Mouse (Mus musculus) forebrain, embryonic 16.5 days (tissue): ENCODE results near the gene Fuk. TPM values are rescaled to one million over a fixed set of nuclear protein-coding genes. Genes with fewer than 3 reads are reported as not detected.
"Not testable (repeated sequence)": the region's sequence is repeated elsewhere in the genome, so short reads cannot be mapped to it uniquely, and the experiment has no call there.

Experiments
- ATAC-seq: fragments of 200-750 bp; cut with Nextera tagmentation; 2 replicates; pipeline ENCODE4 v1.8.0; 2017; ENCODE audit warnings: mild to moderate bottlenecking, moderate library complexity
- H3K27ac ChIP-seq: fragments of 300-500 bp; sonication (generic); 2 replicates; pipeline ENCODE4 v1.5.1; 2014; ENCODE audit warnings: low read length, control low read depth
- H3K27me3 ChIP-seq: fragments of 300-500 bp; sonication (generic); replicated peaks from 2 replicates; pipeline ENCODE4 v1.6.1; 2014; ENCODE audit warnings: low read length; ENCODE audit not compliant: control insufficient read depth, insufficient read depth
- H3K36me3 ChIP-seq: fragments of 300-500 bp; sonication (generic); 2 replicates; pipeline ENCODE4 v1.6.1; 2014; ENCODE audit not compliant: control insufficient read depth, insufficient read depth
- H3K4me1 ChIP-seq: fragments of 300-500 bp; sonication (generic); replicated peaks from 2 replicates; pipeline ENCODE4 v1.6.1; 2014; ENCODE audit warnings: low read length; ENCODE audit not compliant: control insufficient read depth, insufficient read depth
- H3K4me2 ChIP-seq: fragments of 300-500 bp; sonication (generic); 2 replicates; pipeline ENCODE4 v1.6.1; 2014; ENCODE audit warnings: mild to moderate bottlenecking, low read length, control low read depth
- H3K4me3 ChIP-seq: fragments of 300-500 bp; sonication (generic); replicated peaks from 2 replicates; pipeline ENCODE4 v1.5.1; 2014; ENCODE audit warnings: mild to moderate bottlenecking, low read length, control low read depth
- H3K9ac ChIP-seq: fragments of 300-500 bp; sonication (generic); replicated peaks from 2 replicates; pipeline ENCODE4 v1.6.1; 2014; ENCODE audit warnings: low read depth, low read length, control low read depth
- H3K9me3 ChIP-seq: fragments of 300-500 bp; sonication (generic); 2 replicates; pipeline ENCODE4 v1.6.1; 2016; ENCODE audit warnings: low read length; ENCODE audit not compliant: control insufficient read depth
- WGBS: fragments of 180-500 bp; shearing (Covaris S2); extraction: QIAGEN DNeasy Blood & Tissue Kit; methylation state at CpG from one replicate; pipeline ENCODE4 v1.1.7; 2014; 5-methylcytosine and 5-hydroxymethylcytosine counted together
- polyA plus RNA-seq: library from polyadenylated mRNA; unstranded; fragments of >200 nt; fragmentation: Nextera tagmentation; extraction: Ambion mirVana; gene quantifications from 2 replicates; pipeline ENCODE4 v1.2.1, GENCODE M21; 2015

Fuk gene
- polyA plus RNA-seq, 1 experiment from 2014 or later = 8.4 TPM

DNA sequence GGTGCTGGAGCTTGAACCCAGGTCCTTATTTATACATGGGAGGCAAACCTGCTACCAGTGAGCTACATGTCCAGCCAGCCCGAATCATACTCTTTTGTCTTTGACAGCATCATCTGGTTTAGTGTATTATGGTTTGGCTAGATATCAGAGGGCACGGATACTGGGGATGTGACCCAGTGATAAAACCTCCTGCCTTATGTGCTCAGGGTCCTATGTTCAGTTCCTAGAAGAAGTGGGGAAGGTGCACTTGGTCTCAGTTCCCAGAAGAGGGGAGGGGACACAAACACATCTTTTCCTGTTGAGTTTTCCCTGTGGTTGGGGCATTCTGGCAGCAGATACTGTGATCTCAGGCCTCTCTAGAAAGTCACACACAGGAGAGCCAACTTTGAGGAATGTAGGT is 31.0 kb upstream of the Fuk start:
- H3K4me2 ChIP-seq = no peak overlapping the region
- no peaks in the 10 kb centered on the region for H3K4me1 ChIP-seq
- no peak overlapping the region for H3K27ac ChIP-seq
- H3K9ac ChIP-seq = no peak overlapping the region
- no peaks in the 10 kb centered on the region for H3K9me3 ChIP-seq
- no peak overlapping the region for H3K4me3 ChIP-seq
- no peak for ATAC-seq
- no peaks in the 10 kb centered on the region for H3K36me3 ChIP-seq
- H3K27me3 ChIP-seq = no peaks in the 10 kb centered on the region
- 93% methylated on average over 2 of the region's 2 CpGs for WGBS

DNA sequence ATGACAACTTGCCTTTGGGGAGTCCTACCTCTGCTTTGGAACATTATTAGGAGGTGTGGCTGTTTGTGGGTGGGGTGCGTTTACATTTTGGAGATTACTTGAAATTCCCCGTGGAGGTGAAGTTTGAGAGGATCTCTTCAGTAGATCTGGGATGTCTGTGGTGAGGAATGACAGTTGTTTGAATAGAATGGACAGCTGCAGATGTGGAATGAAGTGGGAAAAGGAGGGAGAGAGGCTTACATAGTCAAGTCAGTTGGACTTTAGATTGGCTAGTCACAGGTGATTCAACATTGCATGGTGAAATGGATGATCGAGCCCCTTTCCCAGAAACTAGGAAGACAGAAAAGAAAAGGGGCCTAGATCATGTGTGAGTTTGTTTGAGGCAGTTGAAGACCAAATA is 30.2 kb upstream of the Fuk start:
- no peak for ATAC-seq
- Histone ChIP-seq H3K4me1 (no peaks in the 10 kb centered on the region), H3K27ac (no peak overlapping the region), H3K9me3 (no peaks in the 10 kb centered on the region), H3K4me3 (no peak overlapping the region), H3K27me3 (no peaks in the 10 kb centered on the region), H3K9ac (no peak overlapping the region), H3K4me2 (no peak overlapping the region), H3K36me3 (no peaks in the 10 kb centered on the region)
- WGBS = 90% methylated on average over 3 of the region's 3 CpGs

DNA sequence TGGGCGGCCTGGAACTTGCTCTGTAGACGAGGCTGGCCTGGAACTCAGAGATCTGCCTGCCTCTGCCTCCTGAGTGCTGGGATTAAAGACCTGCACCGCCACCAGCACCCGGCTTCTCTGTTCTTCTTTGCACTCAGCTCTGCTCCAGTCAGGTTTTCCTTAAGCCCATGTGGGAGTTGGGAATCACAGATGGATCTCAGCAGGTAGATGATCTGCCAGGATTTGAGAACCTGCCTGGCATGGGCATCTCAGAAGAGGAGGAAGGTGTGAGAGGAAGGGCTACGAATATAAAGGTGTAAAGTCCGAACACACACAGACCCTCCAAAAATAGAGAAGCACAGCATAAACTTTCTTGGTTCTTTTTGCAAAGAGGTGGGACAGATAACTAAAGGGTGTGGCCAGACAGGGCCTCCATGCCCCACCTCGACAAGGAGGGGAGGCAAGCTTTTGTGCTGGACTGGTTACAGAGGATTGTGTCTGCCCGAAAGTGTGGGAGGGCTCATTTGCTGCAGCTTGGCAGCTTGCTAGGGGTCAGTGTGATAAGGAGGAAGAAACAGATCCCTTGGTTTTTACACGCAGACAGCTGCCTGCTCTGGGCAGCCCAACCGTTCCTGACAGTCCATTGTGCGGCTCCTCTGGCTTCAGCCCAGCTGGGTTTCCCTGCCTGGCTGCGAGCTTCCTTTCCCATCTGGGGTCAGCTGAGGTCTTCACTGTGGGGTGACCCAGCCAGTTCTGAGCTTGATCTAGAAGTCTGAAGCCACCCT is 29.1 kb upstream of the Fuk start:
- no peak for ATAC-seq
- WGBS = 72% methylated on average over 12 of the region's 12 CpGs
- H3K4me1 ChIP-seq = peaks cover 7% of the 10 kb centered on the region
- no peaks in the 10 kb centered on the region for H3K9me3 ChIP-seq
- H3K27me3 ChIP-seq = no peaks in the 10 kb centered on the region
- no peak overlapping the region for H3K4me3 ChIP-seq
- no peak overlapping the region for H3K9ac ChIP-seq
- no peak overlapping the region for H3K27ac ChIP-seq
- H3K36me3 ChIP-seq = no peaks in the 10 kb centered on the region
- no peak overlapping the region for H3K4me2 ChIP-seq

DNA sequence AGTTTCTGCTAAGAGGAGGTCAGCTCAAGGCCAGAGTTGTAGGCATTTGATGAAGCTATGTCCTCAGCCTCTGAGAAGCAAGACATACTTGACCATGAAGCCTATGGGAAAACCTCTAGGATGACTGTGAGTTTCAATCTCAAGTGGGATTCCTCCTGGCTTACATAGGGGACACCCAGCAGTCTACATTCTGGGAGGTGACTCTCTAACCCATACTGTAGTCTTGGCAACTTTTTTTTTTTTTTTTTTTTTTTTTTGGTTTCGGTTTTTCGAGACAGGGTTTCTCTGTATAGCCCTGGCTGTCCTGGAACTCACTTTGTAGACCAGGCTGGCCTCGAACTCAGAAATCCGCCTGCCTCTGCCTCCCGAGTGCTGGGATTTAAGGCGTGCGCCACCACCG is 27.4 kb upstream of the Fuk start:
- 97% methylated on average over 6 of the region's 8 CpGs for WGBS
- not testable (repeated sequence) for H3K9me3 ChIP-seq, H3K36me3 ChIP-seq

DNA sequence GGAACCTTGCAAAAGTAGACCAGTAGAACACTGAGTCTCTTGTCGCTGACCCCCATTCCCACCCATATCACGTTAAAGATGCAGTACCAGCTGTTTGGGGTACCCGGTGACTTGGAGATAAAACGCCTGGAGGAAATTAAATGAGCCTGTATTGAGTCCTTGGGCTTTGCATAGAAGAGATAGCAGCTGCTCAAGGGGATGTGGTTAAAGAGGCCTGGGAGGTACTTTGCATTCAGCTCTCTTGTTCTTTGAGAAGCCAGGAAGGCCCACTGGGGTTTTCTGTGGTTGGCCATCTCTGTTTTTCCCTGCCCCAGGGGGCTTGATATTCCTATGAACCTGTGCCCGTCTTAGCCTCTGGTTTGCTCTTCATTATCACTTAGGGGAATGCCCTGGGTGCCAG is 26.8 kb upstream of the Fuk start:
- no peaks in the 10 kb centered on the region for H3K27me3 ChIP-seq
- ATAC-seq = no peak
- peaks cover 11% of the 10 kb centered on the region for H3K4me1 ChIP-seq
- H3K4me2 ChIP-seq = no peak overlapping the region
- H3K36me3 ChIP-seq = no peaks in the 10 kb centered on the region
- H3K9me3 ChIP-seq = no peaks in the 10 kb centered on the region
- H3K27ac ChIP-seq = no peak overlapping the region
- no peak overlapping the region for H3K9ac ChIP-seq
- no peak overlapping the region for H3K4me3 ChIP-seq
- 71% methylated on average over 5 of the region's 5 CpGs for WGBS

More for the DNA sequence above, 27.4 kb upstream of the Fuk start:
- not testable (repeated sequence) for H3K4me2 ChIP-seq, H3K27me3 ChIP-seq, H3K9ac ChIP-seq, H3K4me3 ChIP-seq, ATAC-seq, H3K27ac ChIP-seq
- H3K4me1 ChIP-seq = peaks cover 11% of the 10 kb centered on the region

DNA sequence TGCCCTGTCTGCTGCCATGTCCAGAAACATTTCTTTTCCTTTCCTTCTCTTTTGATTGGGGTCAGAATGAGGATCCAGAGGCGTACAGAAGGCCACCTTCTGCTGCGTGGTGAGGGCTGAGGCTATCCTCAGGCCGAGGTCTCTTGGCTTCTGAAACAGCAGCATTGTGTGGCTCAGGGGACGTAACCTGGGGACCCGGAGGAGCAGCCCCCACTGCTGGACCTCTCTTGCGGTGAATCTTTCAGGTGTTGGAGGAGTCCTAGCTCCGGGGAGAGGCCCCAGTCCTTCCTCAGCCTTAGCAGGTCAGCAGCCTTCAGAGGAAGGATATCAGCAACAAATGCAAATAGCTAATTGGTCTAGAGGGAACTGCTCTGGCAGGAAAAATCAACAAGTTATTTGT is 26.1 kb upstream of the Fuk start:
- no peak for ATAC-seq
- Histone ChIP-seq H3K27me3 (no peaks in the 10 kb centered on the region), H3K4me2 (no peak overlapping the region), H3K27ac (no peak overlapping the region), H3K9ac (no peak overlapping the region), H3K36me3 (no peaks in the 10 kb centered on the region), H3K4me1 (peaks cover 11% of the 10 kb centered on the region), H3K4me3 (no peak overlapping the region), H3K9me3 (no peaks in the 10 kb centered on the region)
- 89% methylated on average over 7 of the region's 7 CpGs for WGBS

DNA sequence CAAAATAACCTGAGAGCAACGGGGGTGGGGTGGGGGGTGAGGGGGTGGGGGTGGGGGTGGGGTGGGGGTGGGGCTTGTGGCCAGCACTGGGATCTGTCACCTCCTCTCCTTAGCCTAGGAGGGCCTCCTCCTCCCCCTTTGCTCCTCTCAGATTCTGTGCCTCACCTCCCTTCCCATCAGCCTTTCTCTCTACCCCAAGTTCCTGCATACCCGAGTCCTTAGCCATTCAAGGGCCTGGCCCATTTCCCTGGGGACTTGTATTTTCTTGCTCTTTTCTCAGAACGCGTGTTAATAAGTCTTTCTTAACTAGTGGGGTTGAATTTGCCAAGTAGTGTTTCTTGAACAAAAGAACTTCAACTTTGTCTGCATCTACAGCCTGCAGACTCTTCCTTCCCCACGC is 24.4 kb upstream of the Fuk start:
- H3K4me1 ChIP-seq = peaks cover 16% of the 10 kb centered on the region
- ATAC-seq = no peak
- H3K9ac ChIP-seq = no peak overlapping the region
- H3K9me3 ChIP-seq = no peaks in the 10 kb centered on the region
- H3K4me3 ChIP-seq = no peak overlapping the region
- no peak overlapping the region for H3K4me2 ChIP-seq
- whole genome bisulfite sequencing = 54% methylated on average over 4 of the region's 5 CpGs
- no peaks in the 10 kb centered on the region for H3K36me3 ChIP-seq
- H3K27me3 ChIP-seq = no peaks in the 10 kb centered on the region
- no peak overlapping the region for H3K27ac ChIP-seq

DNA sequence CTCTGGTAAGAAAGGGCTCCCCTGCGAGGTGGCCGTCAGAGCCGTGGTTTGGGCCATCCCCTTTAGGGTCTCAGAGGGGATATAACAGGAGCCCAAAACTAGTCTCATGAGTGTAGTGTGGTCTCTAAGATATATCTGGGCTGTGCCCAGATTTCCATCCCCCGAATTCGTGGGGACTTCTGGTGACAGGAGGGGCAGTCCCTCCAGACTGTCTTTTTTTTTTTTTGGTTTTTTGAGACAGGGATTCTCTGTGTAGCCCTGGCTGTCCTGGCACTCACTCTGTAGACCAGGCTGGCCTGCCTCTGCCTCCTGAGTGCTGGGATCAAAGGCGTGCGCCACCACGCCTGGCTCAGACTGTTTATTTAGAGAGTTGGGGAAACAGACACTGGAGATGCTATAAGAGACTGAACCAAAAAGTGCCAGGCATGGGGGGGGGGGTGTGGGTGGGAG is 23.4 kb upstream of the Fuk start:
- Histone ChIP-seq H3K27me3 (no peaks in the 10 kb centered on the region), H3K4me2 (no peak overlapping the region), H3K27ac (no peak overlapping the region), H3K9me3 (no peaks in the 10 kb centered on the region), H3K4me1 (peaks cover 25% of the 10 kb centered on the region), H3K36me3 (no peaks in the 10 kb centered on the region), H3K4me3 (no peak overlapping the region), H3K9ac (no peak overlapping the region)
- no peak for ATAC-seq
- WGBS = 85% methylated on average over 8 of the region's 8 CpGs

DNA sequence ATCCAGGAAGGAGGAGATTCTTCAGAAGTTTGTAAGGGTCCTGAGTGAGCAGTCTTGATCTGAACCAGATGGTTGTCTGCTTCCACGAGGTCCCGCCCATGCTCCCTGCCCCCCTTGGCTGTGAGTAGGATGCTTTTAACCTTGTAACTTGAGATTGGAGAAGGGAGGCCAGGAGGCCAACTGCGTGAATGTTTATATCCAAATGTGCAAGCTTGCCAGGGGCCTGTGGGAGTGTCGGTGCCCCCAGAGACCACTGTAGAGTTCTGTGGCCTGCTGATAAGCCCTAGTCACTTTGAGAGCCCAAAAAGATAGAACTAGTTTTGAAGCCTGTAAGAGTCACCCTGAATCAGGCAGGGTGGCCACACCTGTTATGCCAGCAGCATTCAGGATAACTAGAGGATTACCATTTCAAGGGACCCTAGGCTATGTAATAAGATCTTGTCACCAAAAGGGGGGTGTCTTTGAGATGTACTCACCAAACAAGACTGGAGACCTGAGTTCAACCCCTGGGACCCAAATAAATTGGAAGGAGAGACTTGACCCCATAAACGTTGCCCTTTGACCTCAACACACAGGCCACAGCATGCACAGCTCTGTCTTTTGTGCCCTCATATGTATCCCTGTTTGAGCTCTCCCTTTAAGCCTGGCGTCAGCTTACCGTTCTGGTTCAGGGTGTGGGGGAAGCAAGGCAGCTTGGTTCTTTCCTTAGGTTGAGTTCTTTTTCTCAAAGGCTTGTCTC is 19.4 kb upstream of the Fuk start:
- no peaks in the 10 kb centered on the region for H3K36me3 ChIP-seq
- H3K4me1 ChIP-seq = peaks cover 30% of the 10 kb centered on the region
- H3K27me3 ChIP-seq = no peaks in the 10 kb centered on the region
- H3K27ac ChIP-seq = no peak overlapping the region
- WGBS = 54% methylated on average over 7 of the region's 7 CpGs
- H3K9me3 ChIP-seq = no peaks in the 10 kb centered on the region
- ATAC-seq = no peak
- H3K4me2 ChIP-seq = peak overlapping the region; percentile 96
- no peak overlapping the region; the same call in 1 of the 2 replicates for H3K4me3 ChIP-seq
- no peak overlapping the region for H3K9ac ChIP-seq
